Mouse (Mus musculus): ENCODE measurements at regions not wholly inside any gene's neighbourhood (a gene's known extent, or its start where the extent isn't known, plus 50 kb on each side); places are given as distances from the start of the nearest gene placed in this dataset.
A peak's percentile ranks its signal among the peaks of the same experiment; 100 is the strongest.

GRCm38 (mm10) chr13:110537960-110538463 lies 143.2 kb downstream of the Plk2 start:
- peak; percentile 46 for DNase-seq (ENCODE audit: extremely low read depth, low read depth, low spot score)

- no peak for DNase-seq (ENCODE audit: extremely low read depth, low read depth, low spot score)
Observed at GRCm38 (mm10) chr13:110540543-110541265, 145.9 kb downstream of the Plk2 start.

GRCm38 (mm10) chr13:110541288-110542148 lies 146.7 kb downstream of the Plk2 start:
- peak; percentile 52 for DNase-seq (ENCODE audit: extremely low read depth, low read depth, low spot score)

GRCm38 (mm10) chr13:110542303-110543065 lies 147.6 kb downstream of the Plk2 start:
- no peak for DNase-seq (ENCODE audit: extremely low read depth, low read depth, low spot score)

GRCm38 (mm10) chr13:110545454-110545853 lies 150.6 kb downstream of the Plk2 start:
- DNase-seq (ENCODE audit: extremely low read depth, low read depth, low spot score), result no peak

- DNase-seq (ENCODE audit: extremely low read depth, low read depth, low spot score), result no peak
Observed at GRCm38 (mm10) chr13:110555529-110556319, 160.9 kb downstream of the Plk2 start.

- no peak for DNase-seq (ENCODE audit: extremely low read depth, low read depth, low spot score)
Observed at GRCm38 (mm10) chr13:110556355-110557095, 161.7 kb downstream of the Plk2 start.

- no peak for DNase-seq (ENCODE audit: extremely low read depth, low read depth, low spot score)
Observed at GRCm38 (mm10) chr13:110557930-110558727, 163.3 kb downstream of the Plk2 start.

GRCm38 (mm10) chr13:110560566-110560965 lies 165.7 kb downstream of the Plk2 start:
- no peak for DNase-seq (ENCODE audit: extremely low read depth, low read depth, low spot score)

- DNase-seq (ENCODE audit: extremely low read depth, low read depth, low spot score), result no peak
Observed at GRCm38 (mm10) chr13:110562499-110562898, 167.7 kb downstream of the Plk2 start.

GRCm38 (mm10) chr13:110562902-110563301 lies 168.1 kb downstream of the Plk2 start:
- DNase-seq (ENCODE audit: extremely low read depth, low read depth, low spot score), result no peak

- DNase-seq (ENCODE audit: extremely low read depth, low read depth, low spot score), result no peak
Observed at GRCm38 (mm10) chr13:110563967-110564366, 169.1 kb downstream of the Plk2 start.

- DNase-seq (ENCODE audit: extremely low read depth, low read depth, low spot score), result no peak
Observed at GRCm38 (mm10) chr13:110568482-110569179, 173.8 kb downstream of the Plk2 start.

- DNase-seq (ENCODE audit: extremely low read depth, low read depth, low spot score), result peak; percentile 7
Observed at GRCm38 (mm10) chr13:110569180-110569512, 174.3 kb downstream of the Plk2 start.

- DNase-seq (ENCODE audit: extremely low read depth, low read depth, low spot score), result no peak
Observed at GRCm38 (mm10) chr13:110570386-110570785, 175.5 kb downstream of the Plk2 start.

GRCm38 (mm10) chr13:110573360-110574065 lies 178.7 kb downstream of the Plk2 start:
- DNase-seq (ENCODE audit: extremely low read depth, low read depth, low spot score), result no peak

- no peak for DNase-seq (ENCODE audit: extremely low read depth, low read depth, low spot score)
Observed at GRCm38 (mm10) chr13:110574764-110575471, 180.1 kb downstream of the Plk2 start.

Measured in fat pad, adult 2 months (tissue).